Mouse (Mus musculus): ENCODE measurements at regions not wholly inside any gene's neighbourhood (a gene's known extent, or its start where the extent isn't known, plus 50 kb on each side); places are given as distances from the start of the nearest gene placed in this dataset.

DNA sequence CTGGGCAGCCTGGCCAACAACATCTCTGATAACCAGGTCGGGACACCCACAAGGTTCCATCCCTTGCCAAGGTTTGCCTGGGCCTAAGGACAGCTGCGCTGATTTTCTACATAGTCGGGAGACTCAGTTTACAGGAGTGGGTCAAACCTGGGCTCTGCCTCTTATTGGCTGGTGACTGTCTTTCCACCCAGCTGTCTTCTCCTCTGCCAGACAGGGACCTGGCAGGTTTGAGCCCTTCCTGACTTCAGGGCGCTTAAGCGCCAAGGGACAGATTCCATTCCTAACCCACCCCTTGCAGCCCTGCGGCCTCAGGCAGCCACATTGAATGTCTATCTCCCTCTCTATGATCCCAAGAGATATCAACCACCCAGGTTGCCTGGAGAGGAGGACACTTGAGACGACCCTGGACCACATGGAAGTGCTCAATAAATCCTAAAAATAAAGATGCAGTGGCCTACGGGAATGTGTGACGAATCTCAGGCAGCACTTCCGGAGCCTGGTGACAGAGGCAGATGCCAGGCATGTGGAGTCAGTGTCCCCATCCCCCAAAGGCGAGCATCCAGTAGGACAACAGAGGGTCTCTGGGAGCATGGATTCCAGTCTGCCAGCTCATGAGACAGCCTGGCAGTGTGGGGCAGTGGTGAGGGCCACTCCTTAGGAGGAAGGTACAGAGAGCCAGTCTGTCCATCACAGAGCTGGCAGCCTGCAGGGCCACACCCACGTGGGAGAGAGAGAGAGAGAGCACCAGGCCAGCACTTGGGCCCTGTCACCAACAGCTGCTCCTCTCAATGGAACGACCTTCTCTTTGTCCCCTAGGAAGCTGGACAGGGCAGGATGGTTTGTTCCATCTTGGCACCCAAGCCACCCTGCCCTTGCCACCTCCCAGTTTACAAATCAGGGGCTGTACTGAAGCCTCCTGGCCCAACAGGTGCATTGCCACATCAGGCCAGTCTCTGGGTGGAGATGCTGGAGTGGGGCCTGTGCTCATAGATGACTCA is 63.8 kb upstream of the Slc6a6 start:
- TF ChIP-seq POLR2A (IDR thresholded peaks at IDR 0.05; ENCODE audit: insufficient read depth, low read depth, low read length), result no peak
- TF ChIP-seq CTCF (IDR thresholded peaks at IDR 0.05; ENCODE audit: insufficient read depth, low read depth, low read length), result no peak
